Mouse (Mus musculus): ENCODE measurements at regions not wholly inside any gene's neighbourhood (a gene's known extent, or its start where the extent isn't known, plus 50 kb on each side); places are given as distances from the start of the nearest gene placed in this dataset.

- no peak for ATAC-seq (ENCODE audit: low FRiP score, low TSS enrichment)
- TF ChIP-seq CTCF (IDR thresholded peaks at IDR 0.05; ENCODE audit: low read depth) (no peak), EP300 (optimal IDR thresholded peaks at IDR 0.05) (no peak)
- Histone ChIP-seq H3K4me2 (replicated peaks; ENCODE audit: low read depth) (no peak overlapping the region), H3K27me3 (ENCODE audit: control insufficient read depth, insufficient read depth, low read length) (no peaks in the 10 kb centered on the region), H3K4me3 (ENCODE audit: low read depth, low read length) (no peak overlapping the region), H3K4me1 (replicated peaks; ENCODE audit: control insufficient read depth, insufficient read depth) (no peaks in the 10 kb centered on the region), H3K9me3 (ENCODE audit: control insufficient read depth, low read length) (no peaks in the 10 kb centered on the region), H3K27ac (replicated peaks) (no peak overlapping the region), H3K36me3 (ENCODE audit: control insufficient read depth, insufficient read depth, low read length) (no peaks in the 10 kb centered on the region), H3K9ac (ENCODE audit: low read length) (no peak overlapping the region)
- no peak for DNase-seq (ENCODE audit: low spot score)
Observed at GRCm38 (mm10) chr6:36174514-36174913, 213.4 kb upstream of the Chrm2 start.

- H3K9ac ChIP-seq (ENCODE audit: low read length), result no peak overlapping the region
- no peaks in the 10 kb centered on the region for H3K4me1 ChIP-seq (replicated peaks; ENCODE audit: control insufficient read depth, insufficient read depth)
- H3K27ac ChIP-seq (replicated peaks), result no peak overlapping the region
- TF ChIP-seq CTCF (IDR thresholded peaks at IDR 0.05; ENCODE audit: low read depth) (no peak), EP300 (optimal IDR thresholded peaks at IDR 0.05) (no peak)
- no peak overlapping the region for H3K4me3 ChIP-seq (ENCODE audit: low read depth, low read length)
- DNase-seq (ENCODE audit: low spot score) (peak; percentile 24), ATAC-seq (ENCODE audit: low FRiP score, low TSS enrichment) (peak; percentile 80)
- H3K36me3 ChIP-seq (ENCODE audit: control insufficient read depth, insufficient read depth, low read length), result no peaks in the 10 kb centered on the region
- no peaks in the 10 kb centered on the region for H3K9me3 ChIP-seq (ENCODE audit: control insufficient read depth, low read length)
- no peak overlapping the region for H3K4me2 ChIP-seq (replicated peaks; ENCODE audit: low read depth)
- H3K27me3 ChIP-seq (ENCODE audit: control insufficient read depth, insufficient read depth, low read length), result no peaks in the 10 kb centered on the region
- 26% methylated on average over 3 of the region's 3 CpGs for WGBS
Observed at GRCm38 (mm10) chr6:36175112-36175511, 212.8 kb upstream of the Chrm2 start.

DNA sequence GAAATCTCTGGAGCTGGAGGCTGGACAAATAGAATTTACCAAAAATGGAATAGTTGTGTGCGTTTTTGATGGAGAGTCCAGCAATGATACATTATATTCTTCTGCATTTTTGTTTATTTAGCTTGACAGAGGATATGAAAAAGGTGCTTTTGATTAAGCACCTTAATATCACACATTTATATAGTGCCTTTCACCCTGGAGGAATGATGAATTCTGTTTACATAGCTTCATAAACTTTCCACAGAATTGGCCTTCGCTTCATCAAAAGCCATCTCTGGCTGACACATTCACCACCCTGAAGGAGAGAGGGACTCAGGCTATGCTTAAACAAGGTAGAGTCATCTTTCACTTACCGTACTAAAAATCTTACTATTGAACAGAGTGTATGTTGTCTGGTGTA, 208.0 kb upstream of the Chrm2 start:
- H3K27me3 ChIP-seq (ENCODE audit: control insufficient read depth, insufficient read depth, low read length), result no peaks in the 10 kb centered on the region
- H3K27ac ChIP-seq (replicated peaks), result no peak overlapping the region
- ATAC-seq (ENCODE audit: low FRiP score, low TSS enrichment) (peak; percentile 15; the same call in 1 of the 2 replicates), DNase-seq (ENCODE audit: low spot score) (no peak)
- no peak overlapping the region for H3K4me2 ChIP-seq (replicated peaks; ENCODE audit: low read depth)
- no peaks in the 10 kb centered on the region for H3K36me3 ChIP-seq (ENCODE audit: control insufficient read depth, insufficient read depth, low read length)
- no peak overlapping the region for H3K4me3 ChIP-seq (ENCODE audit: low read depth, low read length)
- WGBS, result 34% methylated on average over 3 of the region's 3 CpGs
- no peak overlapping the region for H3K9ac ChIP-seq (ENCODE audit: low read length)
- H3K9me3 ChIP-seq (ENCODE audit: control insufficient read depth, low read length), result no peaks in the 10 kb centered on the region
- TF ChIP-seq EP300 (optimal IDR thresholded peaks at IDR 0.05) (no peak), CTCF (IDR thresholded peaks at IDR 0.05; ENCODE audit: low read depth) (no peak)
- H3K4me1 ChIP-seq (replicated peaks; ENCODE audit: control insufficient read depth, insufficient read depth), result no peaks in the 10 kb centered on the region

DNA sequence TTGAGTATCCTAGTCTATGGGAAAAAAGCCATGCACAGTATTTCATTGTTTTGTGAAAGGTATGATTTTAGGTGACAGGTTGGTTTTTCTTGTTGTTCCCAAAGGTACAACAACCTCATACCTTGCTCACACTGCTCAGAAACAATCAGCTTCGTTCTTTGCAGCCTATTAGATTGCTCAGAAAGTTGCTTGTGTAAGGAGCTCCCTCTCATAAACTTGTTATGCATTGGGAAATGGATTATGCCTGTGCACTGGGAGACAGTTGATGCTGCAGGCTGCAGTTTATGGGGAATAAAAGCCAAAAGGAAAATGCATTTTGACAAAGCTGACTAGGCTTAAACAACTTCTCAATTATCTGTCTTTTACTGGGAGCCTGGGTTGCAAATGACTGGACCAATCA, 205.2 kb upstream of the Chrm2 start:
- no peak for TF ChIP-seq CTCF (IDR thresholded peaks at IDR 0.05; ENCODE audit: low read depth)
- TF ChIP-seq EP300 (optimal IDR thresholded peaks at IDR 0.05), result no peak

DNA sequence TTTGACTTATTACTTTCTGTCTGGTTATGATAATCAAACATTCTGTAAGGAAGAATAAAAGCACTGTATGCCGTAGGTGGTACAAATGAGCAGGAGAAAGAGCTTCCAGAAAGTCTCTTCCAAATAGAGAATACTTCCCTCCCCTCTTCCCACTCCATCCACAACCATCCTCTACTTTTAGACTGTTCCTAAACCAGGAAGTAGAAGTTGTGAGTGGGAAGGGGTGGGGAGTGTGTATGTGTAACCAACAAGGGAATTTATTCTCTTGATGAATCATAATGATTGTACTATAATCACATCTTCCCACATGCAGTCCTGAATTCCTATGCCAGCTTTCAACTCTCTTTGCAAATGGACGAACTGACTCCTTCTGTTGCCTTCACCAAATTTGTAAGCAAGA, 181.2 kb upstream of the Chrm2 start:
- 79% methylated on average over 2 of the region's 2 CpGs for WGBS
- TF ChIP-seq CTCF (IDR thresholded peaks at IDR 0.05; ENCODE audit: low read depth) (no peak), EP300 (optimal IDR thresholded peaks at IDR 0.05) (no peak)
- ATAC-seq (ENCODE audit: low FRiP score, low TSS enrichment), result no peak

More for the DNA sequence above, 205.2 kb upstream of the Chrm2 start:
- H3K4me1 ChIP-seq (replicated peaks; ENCODE audit: control insufficient read depth, insufficient read depth), result no peaks in the 10 kb centered on the region
- H3K4me2 ChIP-seq (replicated peaks; ENCODE audit: low read depth), result no peak overlapping the region
- no peaks in the 10 kb centered on the region for H3K27me3 ChIP-seq (ENCODE audit: control insufficient read depth, insufficient read depth, low read length)
- H3K27ac ChIP-seq (replicated peaks), result no peak overlapping the region
- WGBS, result 53% methylated on average over 1 of the region's 1 CpGs
- H3K4me3 ChIP-seq (ENCODE audit: low read depth, low read length), result no peak overlapping the region
- H3K9ac ChIP-seq (ENCODE audit: low read length), result no peak overlapping the region
- H3K36me3 ChIP-seq (ENCODE audit: control insufficient read depth, insufficient read depth, low read length), result no peaks in the 10 kb centered on the region
- no peaks in the 10 kb centered on the region for H3K9me3 ChIP-seq (ENCODE audit: control insufficient read depth, low read length)
- DNase-seq (ENCODE audit: low spot score) (no peak), ATAC-seq (ENCODE audit: low FRiP score, low TSS enrichment) (no peak)

DNA sequence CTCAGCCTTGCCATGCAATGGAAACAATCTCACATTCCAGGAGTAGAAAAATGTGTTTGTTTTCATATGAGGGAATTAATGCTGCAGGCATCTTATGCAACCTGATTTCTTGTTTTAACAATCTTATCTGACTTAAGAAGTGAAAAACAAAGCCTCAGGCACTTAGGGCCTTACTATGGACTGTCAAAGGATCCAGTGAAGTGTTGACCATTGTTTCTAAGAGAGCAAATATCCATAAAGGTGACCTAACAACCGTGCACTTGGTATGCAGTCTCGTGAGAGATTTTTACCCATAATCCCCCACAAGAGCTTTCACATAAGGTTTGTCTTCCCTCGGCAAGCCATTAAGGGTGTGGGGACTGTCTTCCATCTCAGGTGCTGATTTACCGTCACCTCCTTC, 166.6 kb upstream of the Chrm2 start:
- Histone ChIP-seq H3K36me3 (ENCODE audit: control insufficient read depth, insufficient read depth, low read length) (no peaks in the 10 kb centered on the region), H3K9ac (ENCODE audit: low read length) (no peak overlapping the region), H3K9me3 (ENCODE audit: control insufficient read depth, low read length) (no peaks in the 10 kb centered on the region), H3K4me2 (replicated peaks; ENCODE audit: low read depth) (no peak overlapping the region), H3K4me3 (ENCODE audit: low read depth, low read length) (no peak overlapping the region), H3K27me3 (ENCODE audit: control insufficient read depth, insufficient read depth, low read length) (no peaks in the 10 kb centered on the region), H3K4me1 (replicated peaks; ENCODE audit: control insufficient read depth, insufficient read depth) (no peaks in the 10 kb centered on the region), H3K27ac (replicated peaks) (no peak overlapping the region)
- ATAC-seq (ENCODE audit: low FRiP score, low TSS enrichment) (no peak), DNase-seq (ENCODE audit: low spot score) (no peak)
- TF ChIP-seq CTCF (IDR thresholded peaks at IDR 0.05; ENCODE audit: low read depth) (no peak), EP300 (optimal IDR thresholded peaks at IDR 0.05) (no peak)
- WGBS, result 44% methylated on average over 4 of the region's 4 CpGs

More for the DNA sequence above, 181.2 kb upstream of the Chrm2 start:
- DNase-seq (ENCODE audit: low spot score), result no peak
- Histone ChIP-seq H3K4me1 (replicated peaks; ENCODE audit: control insufficient read depth, insufficient read depth) (no peaks in the 10 kb centered on the region), H3K4me3 (ENCODE audit: low read depth, low read length) (no peak overlapping the region), H3K27ac (replicated peaks) (no peak overlapping the region), H3K27me3 (ENCODE audit: control insufficient read depth, insufficient read depth, low read length) (no peaks in the 10 kb centered on the region), H3K9me3 (ENCODE audit: control insufficient read depth, low read length) (no peaks in the 10 kb centered on the region), H3K4me2 (replicated peaks; ENCODE audit: low read depth) (no peak overlapping the region), H3K9ac (ENCODE audit: low read length) (no peak overlapping the region), H3K36me3 (ENCODE audit: control insufficient read depth, insufficient read depth, low read length) (no peaks in the 10 kb centered on the region)

All from stomach, postnatal 0 days (tissue).